Mouse (Mus musculus): ENCODE data around the gene Mapk11. TPM values are rescaled to one million over a fixed set of nuclear protein-coding genes. Genes with fewer than 3 reads are reported as not detected.

The Mapk11 gene
- total RNA-seq, 2 experiments from 2014 or later, result 0.40 to 0.51 TPM

DNA sequence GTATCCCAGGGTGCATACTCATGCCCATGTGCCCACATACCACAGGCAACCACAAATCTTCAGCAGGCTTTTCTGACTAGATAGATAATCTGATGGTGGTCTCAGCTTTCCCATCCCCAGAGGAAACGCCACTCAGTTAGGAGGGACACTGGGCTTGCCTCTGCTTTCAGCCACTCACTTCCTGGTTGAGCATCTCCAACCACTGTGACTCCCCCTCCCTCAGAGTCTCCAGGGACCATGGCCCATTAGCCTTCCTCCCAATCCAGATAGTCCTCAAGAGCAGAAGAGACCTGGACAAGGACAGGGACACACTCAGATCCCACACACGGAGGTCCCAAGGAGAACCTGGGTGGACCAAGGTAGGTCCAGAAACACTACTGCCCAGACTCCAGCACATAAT is 6.3 kb downstream of the Mapk11 start:
- ATAC-seq (ENCODE audit: poor library complexity, severe bottlenecking), result no peak

- ATAC-seq (ENCODE audit: poor library complexity, severe bottlenecking), result no peak
Measured at GRCm38 (mm10) chr15:89141905-89142304, 7.5 kb downstream of the Mapk11 start.

DNA sequence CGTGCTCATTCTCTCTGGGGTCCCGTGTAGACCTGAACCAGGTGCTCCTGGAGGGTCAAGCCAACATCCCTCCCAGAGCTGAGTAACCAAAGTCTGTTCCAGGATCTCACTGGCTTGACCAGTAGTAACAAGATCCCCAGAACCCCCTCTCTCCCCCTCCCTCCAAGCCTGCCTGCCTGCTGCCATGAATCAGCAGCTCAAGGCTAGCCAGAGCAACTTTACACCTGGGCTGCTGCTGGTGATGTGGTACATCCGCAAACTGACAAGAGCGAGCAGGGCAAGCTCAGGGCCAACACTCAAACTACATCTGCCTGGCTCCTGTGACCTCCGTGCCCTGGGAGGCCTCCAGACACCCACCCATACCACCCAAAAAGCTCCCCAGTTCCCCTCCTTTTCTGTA is 8.0 kb downstream of the Mapk11 start:
- ATAC-seq (ENCODE audit: poor library complexity, severe bottlenecking), result no peak

DNA sequence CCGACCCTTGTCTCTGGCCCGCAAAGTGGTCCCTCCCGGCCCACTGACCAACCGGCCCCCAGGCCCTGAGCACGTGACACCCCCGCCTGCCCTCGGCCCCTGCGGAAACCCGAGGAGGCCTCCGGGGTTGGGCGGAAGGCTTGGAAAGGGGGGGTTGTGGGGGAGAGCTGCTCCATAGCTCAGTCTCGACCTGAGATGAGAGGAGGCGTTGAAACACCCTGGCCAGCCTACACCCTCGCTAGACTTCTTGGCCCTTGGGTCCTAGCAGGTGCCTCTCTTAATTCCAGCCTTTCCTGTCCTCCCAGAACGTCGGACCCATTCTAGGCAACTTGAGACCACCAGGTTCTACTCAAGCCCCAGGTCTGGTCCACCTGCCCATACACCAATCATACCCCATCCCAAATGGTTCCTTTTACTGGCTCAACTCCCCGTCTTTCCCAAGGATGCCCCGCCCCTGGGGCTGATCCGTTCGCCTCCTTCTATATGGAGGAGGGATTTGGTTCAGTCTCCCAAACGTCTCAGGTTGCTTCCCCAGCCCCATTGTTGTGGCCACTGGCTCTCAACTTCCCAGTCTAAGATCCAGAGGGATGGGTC is 8.7 kb downstream of the Mapk11 start, which contains the start of gene Mapk12:
Mapk12 (minus strand) TSS at position 45 of the 594 bp plus-strand sequence.
- no peak for ATAC-seq (ENCODE audit: poor library complexity, severe bottlenecking)

- ATAC-seq (ENCODE audit: poor library complexity, severe bottlenecking), result 0 out of 2 replicates have a peak, but pooled peaks have one; percentile 23
Measured at GRCm38 (mm10) chr15:89140048-89140658, 9.3 kb downstream of the Mapk11 start.

- no peak for ATAC-seq (ENCODE audit: poor library complexity, severe bottlenecking)
Measured at GRCm38 (mm10) chr15:89138531-89138930, 10.9 kb downstream of the Mapk11 start.

DNA sequence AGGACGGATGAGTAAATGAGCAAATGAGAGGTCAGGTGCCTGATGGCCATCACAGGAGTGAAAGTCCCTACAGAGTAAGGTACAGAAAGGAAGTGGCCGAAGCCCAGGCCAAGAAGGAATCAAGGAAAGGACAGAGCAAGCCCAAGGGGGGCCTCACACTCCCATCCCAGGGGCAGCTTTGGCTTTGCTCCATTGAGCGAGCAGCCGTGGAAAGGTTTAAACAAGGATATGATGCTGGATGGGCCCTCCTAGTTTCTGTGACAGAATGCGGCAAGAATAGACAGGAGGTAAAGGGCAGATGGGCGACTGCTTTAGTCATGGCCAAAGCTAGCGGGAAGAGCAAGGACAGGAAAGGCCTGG is 11.4 kb downstream of the Mapk11 start:
- ATAC-seq (ENCODE audit: poor library complexity, severe bottlenecking), result no peak

DNA sequence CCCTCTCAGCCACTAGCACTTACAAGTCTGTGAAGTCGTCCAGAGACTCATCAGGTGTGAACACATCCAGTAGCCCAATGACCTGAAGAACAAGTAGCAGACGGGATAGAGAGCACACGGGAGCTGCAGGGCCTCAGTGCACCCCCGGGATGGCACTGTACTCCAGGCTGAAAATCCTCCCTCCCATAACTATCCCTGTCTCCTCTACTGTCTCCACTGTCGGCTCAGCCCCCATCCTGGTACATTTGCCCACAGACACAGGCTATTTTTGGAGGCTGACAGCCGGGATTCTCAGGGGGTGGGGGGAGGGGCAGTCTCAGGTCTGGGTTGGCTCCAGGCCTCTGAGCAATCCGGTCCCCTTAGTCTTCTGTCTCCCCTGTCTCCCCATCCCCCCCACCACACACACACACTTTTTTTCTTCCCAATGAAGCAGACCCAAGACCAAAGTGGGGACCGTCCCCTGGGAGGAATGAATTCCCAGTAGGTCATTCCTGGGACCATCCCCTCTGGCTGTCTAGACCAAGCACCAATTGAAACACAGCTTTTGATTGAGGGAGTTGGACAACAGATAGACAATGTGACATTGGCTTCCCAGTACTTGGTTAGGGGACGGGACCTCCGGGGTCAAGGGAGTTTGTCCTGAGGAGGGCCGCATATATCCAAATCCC is 11.9 kb downstream of the Mapk11 start:
- ATAC-seq (ENCODE audit: poor library complexity, severe bottlenecking), result no peak

- no peak for ATAC-seq (ENCODE audit: poor library complexity, severe bottlenecking)
Measured at GRCm38 (mm10) chr15:89136461-89137155, 12.8 kb downstream of the Mapk11 start.

DNA sequence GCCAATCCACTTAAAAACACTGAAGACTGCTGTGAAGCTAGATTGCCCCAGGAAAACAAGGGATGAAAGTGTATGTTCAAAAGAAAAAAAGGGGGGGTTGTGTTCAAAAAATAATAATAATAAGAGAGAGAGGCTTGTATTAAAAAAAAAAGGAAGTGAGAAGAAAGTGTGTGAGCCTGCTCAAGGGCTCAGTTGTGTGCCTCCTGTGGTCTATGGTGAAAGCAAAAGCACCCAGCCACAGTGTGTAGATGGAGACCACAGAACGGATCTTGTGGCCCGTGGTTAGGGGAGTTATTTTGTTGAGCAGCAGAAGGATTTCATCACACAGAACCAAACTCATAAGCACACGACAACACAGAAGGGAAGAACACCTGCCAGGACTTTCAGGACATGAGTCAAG is 18.1 kb downstream of the Mapk11 start:
- peak; percentile 80 for ATAC-seq (ENCODE audit: poor library complexity, severe bottlenecking)

- no peak for ATAC-seq (ENCODE audit: poor library complexity, severe bottlenecking)
Measured at GRCm38 (mm10) chr15:89130245-89130644, 19.2 kb downstream of the Mapk11 start.

DNA sequence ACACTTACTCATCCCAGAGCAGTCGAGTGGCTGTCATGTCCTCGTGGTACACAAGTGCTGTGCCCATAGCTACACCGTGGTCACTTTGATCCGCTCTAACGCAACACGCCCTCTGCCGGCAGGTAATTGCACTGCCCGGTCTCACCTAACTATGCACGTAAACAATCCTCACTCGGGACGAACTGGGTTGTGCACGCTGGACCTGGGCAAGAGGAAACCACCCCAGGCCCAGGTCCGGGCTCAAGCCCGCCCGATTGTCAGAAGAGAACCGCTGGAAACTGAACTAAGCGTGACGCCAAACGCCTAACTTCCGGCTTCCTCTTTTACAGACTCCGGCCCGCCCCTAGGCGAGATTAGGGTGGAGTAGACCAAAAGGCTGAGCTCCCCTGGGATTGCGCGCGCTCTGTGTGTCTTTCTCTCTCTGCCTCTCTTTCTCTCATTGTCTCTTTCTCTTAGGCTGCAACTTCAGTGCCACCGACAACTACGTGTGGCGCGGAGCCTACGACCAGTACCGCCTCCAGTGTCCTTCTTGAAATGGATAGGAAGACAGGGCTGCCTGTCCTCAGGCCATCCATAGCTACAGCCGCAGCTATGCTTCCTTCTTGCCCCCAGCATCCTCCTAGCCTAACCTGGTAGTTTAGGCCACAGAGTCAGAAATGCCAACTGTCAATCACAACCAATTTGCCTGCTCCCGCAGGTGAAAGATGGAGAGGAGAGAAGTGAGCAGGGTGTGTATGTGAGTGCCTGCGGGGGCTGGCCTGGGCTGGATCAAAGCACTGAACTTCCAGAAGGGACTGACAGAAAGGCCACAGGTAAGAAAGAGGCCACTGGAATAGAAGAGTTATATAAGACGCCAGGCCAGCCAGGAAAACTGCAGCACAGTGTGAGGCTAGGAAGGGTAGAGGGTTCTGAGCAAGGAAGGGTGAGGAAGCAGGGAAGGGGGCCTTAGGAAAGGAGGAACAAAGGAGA is 20.8 kb downstream of the Mapk11 start, which contains the start of gene Hdac10:
Hdac10 (minus strand) TSS at position 319 of the 969 bp plus-strand sequence.
- ATAC-seq (ENCODE audit: poor library complexity, severe bottlenecking), result peak; percentile 73

DNA sequence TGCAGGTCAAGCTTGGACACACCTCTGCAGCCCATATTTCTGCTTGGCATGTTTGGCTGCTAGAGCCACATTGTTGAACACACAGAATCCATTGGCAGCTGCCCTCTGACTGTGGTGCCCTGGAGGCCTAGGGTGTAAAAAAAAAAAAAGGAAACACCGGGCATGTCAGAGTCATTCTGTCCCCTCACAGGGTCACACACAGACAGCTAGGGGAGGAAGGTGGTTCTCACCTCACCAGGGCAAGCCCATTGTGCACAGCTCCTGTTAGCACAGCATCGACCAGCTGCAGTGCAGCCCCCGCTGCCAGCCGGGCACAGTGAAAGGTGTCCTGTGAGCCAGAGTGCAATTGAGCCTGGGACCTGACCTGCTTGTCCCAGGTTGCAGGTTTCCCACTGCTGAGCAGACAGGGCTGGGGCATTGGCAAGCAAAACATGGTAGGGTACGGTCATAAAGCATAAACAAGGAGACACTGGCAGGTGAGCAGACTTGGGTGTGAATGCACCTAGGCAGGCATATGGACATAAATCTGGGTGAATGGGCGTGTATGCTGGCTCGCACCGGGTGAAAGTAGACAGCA is 22.0 kb downstream of the Mapk11 start:
- no peak for ATAC-seq (ENCODE audit: poor library complexity, severe bottlenecking)

- ATAC-seq (ENCODE audit: poor library complexity, severe bottlenecking), result no peak
Measured at GRCm38 (mm10) chr15:89126622-89127021, 22.8 kb downstream of the Mapk11 start.

DNA sequence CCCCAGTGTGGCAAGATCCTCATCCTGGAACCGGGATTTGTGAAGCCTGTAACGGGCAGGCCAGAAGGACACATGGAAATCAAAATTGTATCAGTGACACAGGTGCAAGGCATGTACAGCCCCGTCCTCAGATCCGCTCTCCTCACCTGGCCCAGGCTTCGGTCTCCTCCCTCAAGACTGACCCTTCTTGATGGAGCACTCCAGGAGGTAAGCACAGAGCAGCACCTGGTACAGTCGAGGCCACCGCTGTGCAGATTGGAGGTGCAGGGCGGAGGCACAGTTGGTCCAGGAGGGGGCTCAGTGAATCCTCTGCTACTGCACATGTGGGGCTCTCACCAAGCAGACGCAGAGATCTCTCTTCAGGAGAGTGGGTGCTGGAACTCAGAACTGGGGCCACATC is 24.1 kb downstream of the Mapk11 start:
- ATAC-seq (ENCODE audit: poor library complexity, severe bottlenecking), result no peak

DNA sequence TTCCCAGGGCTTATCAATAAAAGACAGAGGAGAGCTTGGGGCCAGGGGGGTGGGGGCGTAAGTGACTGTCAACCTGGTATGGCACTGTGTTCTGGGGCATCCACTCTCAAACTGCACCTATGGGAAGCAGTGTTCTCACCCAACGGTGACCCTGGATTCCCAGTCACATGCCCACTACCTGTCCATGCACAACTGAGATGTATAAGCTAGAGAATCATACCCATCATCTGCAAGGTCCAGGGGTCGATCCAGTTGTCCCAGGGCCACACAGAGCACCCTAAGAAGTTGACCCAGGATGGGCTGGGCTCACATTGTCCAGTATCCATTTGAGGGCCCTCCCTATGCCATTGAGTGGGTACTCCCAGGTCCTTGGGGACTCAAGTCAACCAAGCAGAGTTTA is 25.1 kb downstream of the Mapk11 start:
- ATAC-seq (ENCODE audit: poor library complexity, severe bottlenecking), result no peak

DNA sequence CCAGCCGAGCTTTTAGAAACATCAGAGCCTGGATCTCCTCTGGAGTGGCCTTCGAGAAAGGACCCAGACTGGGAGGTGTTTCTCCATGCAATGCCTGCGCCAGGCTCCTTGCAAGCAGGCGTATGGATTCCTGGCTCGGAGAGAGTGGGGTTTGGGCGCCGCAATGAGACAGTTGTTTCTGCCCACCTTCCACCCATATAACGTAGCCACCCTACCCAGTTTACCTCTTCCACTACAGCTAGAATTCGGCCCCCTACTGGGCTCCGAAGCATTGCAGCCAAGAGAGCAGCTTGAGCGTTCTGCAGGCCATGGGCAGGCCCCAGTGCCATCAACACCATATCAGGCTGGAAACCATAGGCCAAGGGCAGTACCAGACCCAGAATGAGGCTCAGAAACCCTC is 25.8 kb downstream of the Mapk11 start:
- ATAC-seq (ENCODE audit: poor library complexity, severe bottlenecking), result no peak

DNA sequence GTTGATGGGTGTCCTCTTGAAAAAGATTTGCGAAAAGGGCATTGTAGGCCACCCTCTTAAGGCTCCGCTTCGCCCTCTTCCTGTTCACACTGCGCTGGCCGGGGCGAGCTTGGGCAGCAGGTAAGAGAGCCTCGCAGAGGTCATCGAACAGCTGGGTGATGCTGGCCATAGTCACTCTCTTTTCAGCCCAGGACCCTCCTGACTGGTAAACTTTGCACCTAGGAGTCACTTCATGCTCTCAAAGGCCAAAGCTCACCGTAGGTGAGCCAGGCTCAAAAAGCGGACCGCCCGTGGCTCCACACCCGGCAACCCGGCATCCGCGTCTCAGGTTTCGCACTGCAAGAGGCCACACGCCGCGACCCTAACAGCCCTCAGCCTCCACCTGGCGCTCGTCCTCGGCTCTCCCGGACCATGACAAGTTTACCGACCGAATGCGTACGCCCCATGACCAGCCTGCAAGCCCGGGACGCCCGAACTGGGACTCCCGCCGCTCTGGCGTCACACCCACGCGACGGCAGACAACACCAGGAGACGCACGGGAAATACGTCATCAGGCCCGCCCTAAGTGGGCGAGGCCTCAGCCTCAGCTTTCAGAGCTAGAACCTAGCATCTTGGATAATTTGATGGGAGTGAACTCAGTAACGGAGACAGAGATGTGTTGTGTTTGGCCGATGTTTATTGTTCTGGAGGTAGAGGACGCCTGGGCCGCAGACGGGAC is 26.6 kb downstream of the Mapk11 start, which contains the start of gene Tubgcp6:
Tubgcp6 (minus strand) TSS at position 464 of the 718 bp plus-strand sequence.
- peak; percentile 98 for ATAC-seq (ENCODE audit: poor library complexity, severe bottlenecking)

GRCm38 (mm10) chr15:89118007-89118406 is 31.4 kb downstream of the Mapk11 start:
- peak; percentile 48 for ATAC-seq (ENCODE audit: poor library complexity, severe bottlenecking)

Data from megakaryocyte, adult 5-6 weeks (primary cell).